Mouse (Mus musculus) stomach, postnatal 0 days (tissue): ENCODE data around the gene Snai1.

Source experiments
- CTCF ChIP-seq: IDR thresholded peaks from 2 replicates; pipeline ENCODE4 v1.5.1; 2016; ENCODE audit warnings: antibody characterized with exemption, low read depth, mild to moderate bottlenecking, moderate library complexity
- EP300 ChIP-seq: optimal IDR thresholded peaks from 2 replicates; pipeline ENCODE3; 2016; ENCODE audit warnings: antibody characterized with exemption

- TF ChIP-seq CTCF = no peak
- no peak for TF ChIP-seq EP300
Observed at GRCm38 (mm10) chr2:167512365-167512764, 25.6 kb upstream of the Snai1 start.
